Mouse (Mus musculus): Measurements from ENCODE around the gene Parp3. TPM values are rescaled to one million over a fixed set of nuclear protein-coding genes. Genes with fewer than 3 reads are reported as not detected.

Parp3 gene
- 96.2 TPM for polyA plus RNA-seq (2017; shearing (Covaris generic))

DNA sequence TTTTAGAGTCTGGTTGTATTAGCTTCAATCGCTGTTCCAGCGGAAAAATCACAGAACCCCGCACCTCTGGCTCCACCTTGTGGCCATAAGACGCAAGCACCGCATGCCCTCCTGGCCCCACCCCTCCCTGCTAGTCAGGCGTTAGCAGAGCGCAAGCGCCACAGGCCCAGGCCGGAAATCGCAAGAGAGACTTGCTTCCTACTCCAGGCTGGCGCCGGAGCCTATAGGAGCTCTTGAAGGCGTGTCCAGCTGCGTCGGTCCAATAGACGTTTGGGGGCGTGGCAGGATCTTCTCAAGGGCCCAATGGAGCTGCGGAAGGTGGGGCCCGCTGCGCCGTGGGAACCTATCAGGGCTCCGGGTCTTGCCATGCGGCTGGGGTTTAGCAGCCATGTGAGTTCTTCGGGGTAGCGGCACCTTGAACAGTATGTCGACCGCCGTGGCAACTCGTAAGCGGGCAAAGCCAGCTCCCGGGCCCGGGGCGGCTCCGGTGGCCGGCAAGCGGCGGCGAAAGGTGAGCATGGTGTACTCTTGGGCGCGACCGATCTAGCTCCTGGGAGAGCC lies at the start of gene Parp3:
TSS of gene Parp3 (minus strand) at position 26 of the 561 bp plus-strand sequence.

DNA sequence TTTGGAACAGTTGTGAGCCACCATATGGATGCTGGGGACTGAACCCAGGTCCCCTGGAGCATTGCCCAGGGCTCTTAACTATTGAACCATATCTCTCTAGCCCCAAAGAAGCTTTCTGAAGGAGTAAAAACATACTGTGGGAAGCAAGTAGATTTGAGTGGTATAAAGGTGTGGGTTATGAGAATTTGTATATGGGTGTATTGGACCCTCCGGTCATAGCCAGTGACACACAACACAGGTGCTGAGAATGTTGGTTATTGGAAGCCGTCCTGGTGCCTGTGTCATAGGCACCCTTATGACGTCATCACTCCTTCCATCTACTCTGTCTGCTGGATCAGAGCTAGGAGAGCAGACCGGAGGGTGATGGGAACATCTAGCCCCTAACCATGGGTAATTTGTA lies 37.5 kb upstream of the Parp3 start, which contains the start of gene Iqcf5:
TSS of gene Iqcf5 (plus strand) at position 301 of the 400 bp plus-strand sequence.

GRCm38 (mm10) chr9:106499667-106500066 lies 22.9 kb upstream of the Parp3 start, which contains the start of gene Iqcf1:
Iqcf1 (plus strand) TSS chr9:106499967.

DNA sequence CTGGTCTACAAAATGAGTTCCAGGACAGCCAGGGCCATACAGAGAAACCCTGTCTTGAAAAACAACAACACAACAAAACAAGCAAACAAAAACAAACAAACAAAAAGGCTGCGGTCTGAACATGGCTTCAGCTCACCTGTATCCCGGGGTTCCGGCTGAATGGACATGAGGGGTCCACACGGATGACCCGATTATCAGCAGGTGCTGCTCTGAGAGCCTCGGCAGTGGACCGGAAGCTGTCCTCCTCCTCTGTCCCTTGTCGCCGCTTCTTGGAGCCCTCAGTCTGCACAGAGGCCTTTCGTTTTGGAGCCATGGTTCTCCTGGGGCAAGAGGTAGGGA lies 1.1 kb downstream of the Parp3 start, which contains the start of gene Rrp9:
TSS of gene Rrp9 (plus strand) at position 301 of the 339 bp plus-strand sequence.

GRCm38 (mm10) chr9:106465571-106466200 lies 11.1 kb downstream of the Parp3 start, which contains the start of gene Gpr62:
Gpr62 (minus strand) TSS chr9:106465938.

DNA sequence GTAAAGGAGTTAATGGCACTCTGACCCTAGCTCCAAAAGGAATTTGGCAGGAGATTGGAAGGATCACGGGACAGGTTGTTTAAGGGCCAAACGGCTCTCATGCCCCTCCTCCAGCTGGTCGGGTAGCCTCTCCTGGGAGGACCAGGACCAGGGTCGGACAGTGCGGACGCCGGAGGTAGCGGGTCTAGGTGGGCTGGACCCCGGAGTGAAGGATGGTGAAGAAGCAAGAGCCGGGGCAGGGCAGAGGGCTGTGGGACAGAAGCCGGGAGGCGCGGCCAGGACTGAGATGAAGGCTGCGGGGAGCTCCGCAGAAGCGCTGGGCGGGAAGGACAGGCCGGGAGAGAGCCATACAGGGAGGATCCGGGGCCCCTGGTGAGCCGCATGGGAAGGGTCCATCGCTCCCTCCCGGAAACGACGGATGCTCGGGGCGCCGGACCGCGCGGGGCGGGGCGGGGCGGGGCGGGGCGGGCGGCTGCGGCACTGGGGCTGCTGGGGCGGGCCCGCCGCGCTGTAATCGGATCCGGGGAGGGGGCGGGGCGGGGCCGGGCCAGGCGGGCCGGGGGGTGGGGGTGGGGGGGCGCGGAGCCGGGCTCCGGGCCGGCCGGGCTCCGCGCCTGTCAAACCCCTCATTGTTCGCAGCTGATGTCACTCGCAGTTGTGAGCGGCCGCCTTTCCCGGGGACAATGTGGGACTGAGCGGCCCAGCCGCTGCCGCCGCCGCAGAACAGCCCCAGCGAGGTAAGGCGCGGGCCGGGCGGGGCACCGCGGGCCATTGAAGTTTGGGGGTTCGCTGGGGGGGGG lies 23.3 kb downstream of the Parp3 start, which contains the start of gene Pcbp4:
TSS of gene Pcbp4 (plus strand) at position 21 of the 800 bp plus-strand sequence.

DNA sequence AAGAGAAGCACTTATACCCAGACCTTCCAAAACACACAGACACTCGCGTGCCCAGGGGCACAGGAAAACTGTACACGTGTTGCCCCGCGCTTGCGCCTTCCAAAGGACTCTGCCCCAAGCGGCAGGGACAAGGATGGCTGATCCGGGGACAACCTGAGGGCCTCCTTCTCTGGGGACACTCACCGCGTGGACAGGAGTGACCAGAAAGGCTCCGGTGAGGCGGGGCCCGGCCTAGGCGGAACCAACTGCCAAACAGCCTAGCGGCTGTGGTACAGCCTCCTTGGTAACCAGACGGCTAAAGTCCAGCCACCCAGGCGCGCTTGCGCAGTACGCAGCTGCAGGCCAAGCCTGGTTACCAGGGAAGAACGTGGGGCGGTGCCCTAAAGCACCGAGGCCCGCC lies 29.4 kb downstream of the Parp3 start, which contains the start of the genes Abhd14b and Abhd14a:
TSS of gene Abhd14b (plus strand) at position 112 of the 400 bp plus-strand sequence.
TSS of gene Abhd14a (minus strand) at position 331 of the 400 bp plus-strand sequence.

GRCm38 (mm10) chr9:106429221-106430014 lies 47.3 kb downstream of the Parp3 start, which contains the start of gene Rpl29:
Rpl29 (plus strand) TSS chr9:106429454.

Other genes with a start within 250 kb of the Parp3 start
- gene Alas1, start 228.3 kb downstream of the Parp3 start, polyA plus RNA-seq (2017; shearing (Covaris generic)): 54.4 TPM
- 6.9 TPM for gene Poc1a, start 195.9 kb downstream of the Parp3 start, polyA plus RNA-seq (2017; shearing (Covaris generic))
- 12.0 TPM for gene Dusp7, start 108.3 kb downstream of the Parp3 start, polyA plus RNA-seq (2017; shearing (Covaris generic))
- 801 TPM for gene Rpl29, start 47.5 kb downstream of the Parp3 start, polyA plus RNA-seq (2017; shearing (Covaris generic))
- gene Acy1, start 38.6 kb downstream of the Parp3 start, polyA plus RNA-seq (2017; shearing (Covaris generic)): 20.7 TPM
- gene Abhd14b, start 29.5 kb downstream of the Parp3 start, polyA plus RNA-seq (2017; shearing (Covaris generic)): 16.0 TPM
- 23.8 TPM for gene Abhd14a, start 29.3 kb downstream of the Parp3 start, polyA plus RNA-seq (2017; shearing (Covaris generic))
- 14.7 TPM for gene Pcbp4, start 23.7 kb downstream of the Parp3 start, polyA plus RNA-seq (2017; shearing (Covaris generic))
- gene Gpr62, start 11.0 kb downstream of the Parp3 start, polyA plus RNA-seq (2017; shearing (Covaris generic)): not detected
- gene Rrp9, start 986 bp downstream of the Parp3 start, polyA plus RNA-seq (2017; shearing (Covaris generic)): 76.3 TPM
- gene Iqcf1, start 23.0 kb upstream of the Parp3 start, polyA plus RNA-seq (2017; shearing (Covaris generic)): not detected
- not detected for gene Iqcf5, start 37.6 kb upstream of the Parp3 start, polyA plus RNA-seq (2017; shearing (Covaris generic))
- gene Iqcf3, start 84.7 kb upstream of the Parp3 start, polyA plus RNA-seq (2017; shearing (Covaris generic)): not detected
- gene Iqcf4, start 94.0 kb upstream of the Parp3 start, polyA plus RNA-seq (2017; shearing (Covaris generic)): not detected
- not detected for gene Iqcf6, start 149.6 kb upstream of the Parp3 start, polyA plus RNA-seq (2017; shearing (Covaris generic))
- not detected for gene Grm2, start 179.1 kb upstream of the Parp3 start, polyA plus RNA-seq (2017; shearing (Covaris generic))
- 72.8 TPM for gene Tex264, start 209.0 kb upstream of the Parp3 start, polyA plus RNA-seq (2017; shearing (Covaris generic))

Measured in activated CD4-positive, CD25-positive, alpha-beta regulatory T cell, adult 9 weeks (primary cell).